Mouse (Mus musculus) erythroblast, embryonic 14.5 days (primary cell): Measurements from ENCODE around the gene Gm10031.

Experiments used
- GATA1 ChIP-seq: IDR thresholded peaks from 2 replicates; pipeline ENCODE4 v1.6.1; 2012; ENCODE audit warnings: low read length, inconsistent platforms, mixed read lengths
- TAL1 ChIP-seq: IDR thresholded peaks from 3 replicates; pipeline ENCODE4 v1.6.1; 2012; ENCODE audit warnings: low read length, inconsistent platforms, mixed read lengths

DNA sequence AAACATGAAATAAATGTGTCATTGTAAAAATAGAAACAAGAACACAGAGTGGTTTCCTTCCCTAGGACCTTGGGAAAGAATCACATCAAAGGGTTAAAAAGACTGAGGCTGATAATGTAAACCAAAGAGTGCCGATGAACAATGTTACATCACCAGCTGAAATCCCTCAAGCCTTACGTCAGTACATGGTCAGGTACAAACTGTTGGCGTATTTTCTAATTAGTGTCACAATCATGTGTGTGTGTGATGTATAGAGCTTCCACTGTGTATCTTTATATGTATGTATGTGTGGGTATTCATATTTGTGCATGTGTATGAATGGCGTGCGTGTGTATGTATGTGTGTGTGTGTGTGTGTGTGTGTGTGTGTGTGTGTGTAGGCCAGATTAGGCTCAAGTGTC lies 26.9 kb upstream of the Gm10031 start:
- TF ChIP-seq GATA1, result no peak
- TF ChIP-seq TAL1, result no peak
